Mouse (Mus musculus): ENCODE data around the gene Npepl1. TPM values are rescaled to one million over a fixed set of nuclear protein-coding genes. Genes with fewer than 3 reads are reported as not detected.

Gene Npepl1
- polyA plus RNA-seq, 1 experiment from 2014 or later = 52.6 TPM

DNA sequence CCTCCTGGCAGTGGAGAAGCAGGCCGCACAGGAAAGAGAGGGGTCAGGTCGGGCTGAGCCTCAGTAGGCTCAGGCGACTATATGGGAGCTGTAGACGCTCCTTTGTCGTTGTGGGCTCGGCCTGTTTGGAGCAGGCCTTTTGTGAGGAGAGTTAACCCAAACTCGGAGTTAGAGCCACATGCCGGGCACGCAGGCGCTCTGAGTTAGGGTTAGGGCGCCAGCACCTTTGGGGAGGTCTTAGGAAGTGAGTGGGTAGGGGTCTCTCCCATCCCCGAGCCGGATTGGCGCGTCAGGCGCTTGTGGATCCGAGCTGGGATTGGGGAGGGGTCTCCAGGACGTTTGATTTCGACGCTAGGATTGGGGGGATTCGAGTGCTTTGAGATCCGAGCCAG is 33.7 kb upstream of the Npepl1 start:
- no peaks in the 10 kb centered on the region for H3K9me3 ChIP-seq
- peaks cover 11% of the 10 kb centered on the region for H3K4me1 ChIP-seq (replicated peaks)
- H3K27me3 ChIP-seq (replicated peaks) = no peaks in the 10 kb centered on the region
- no peak for ATAC-seq
- peak overlapping the region; percentile 74 for H3K4me3 ChIP-seq (replicated peaks)
- 0% methylated on average over 22 of the region's 22 CpGs for WGBS
- H3K36me3 ChIP-seq = no peaks in the 10 kb centered on the region
- peak overlapping the region; percentile 82 for H3K9ac ChIP-seq
- H3K4me2 ChIP-seq (replicated peaks) = peak overlapping the region; percentile 87
- peak overlapping the region; percentile 97 for H3K27ac ChIP-seq

DNA sequence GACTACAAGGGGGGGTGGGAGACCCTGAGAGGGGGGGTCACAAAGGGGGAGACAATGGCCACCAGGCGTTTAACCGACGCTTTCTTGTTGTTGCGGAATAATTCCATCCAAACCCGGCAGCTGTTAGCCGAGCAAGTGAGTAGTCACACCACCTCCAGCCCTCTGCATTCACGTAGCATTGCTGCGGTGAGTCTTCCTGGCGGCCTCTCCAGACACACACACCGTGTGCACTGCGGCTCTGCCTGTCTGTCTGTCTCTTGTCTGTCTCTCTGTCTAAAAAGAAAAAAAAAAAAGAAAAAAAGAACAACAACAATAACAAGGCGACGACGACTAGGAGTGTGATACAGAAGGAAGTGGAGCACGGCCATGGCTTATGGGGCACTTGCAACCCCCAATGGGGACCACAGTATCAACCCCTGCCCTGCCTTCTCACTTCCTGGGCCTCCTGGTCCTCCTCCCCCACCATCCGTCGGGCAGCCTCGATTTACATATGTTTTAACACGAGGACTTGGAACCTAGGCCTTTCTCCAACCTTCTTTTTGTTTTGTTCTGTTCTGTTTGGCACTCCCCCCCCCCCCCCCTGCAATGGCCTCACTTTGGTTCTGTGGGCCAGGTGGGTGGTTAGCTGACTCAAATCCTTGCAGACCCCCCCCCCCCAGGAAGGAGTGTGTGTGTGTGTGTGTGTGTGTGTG is 33.0 kb upstream of the Npepl1 start:
- H3K9ac ChIP-seq = peak overlapping the region; percentile 82
- peak overlapping the region; percentile 97 for H3K27ac ChIP-seq
- H3K4me3 ChIP-seq (replicated peaks) = peak overlapping the region; percentile 74
- no peaks in the 10 kb centered on the region for H3K36me3 ChIP-seq
- WGBS = under 1% methylated on average over 19 of the region's 19 CpGs
- ATAC-seq = peak; percentile 23; the same call in 1 of the 2 replicates
- H3K9me3 ChIP-seq = no peaks in the 10 kb centered on the region
- peak overlapping the region; percentile 87 for H3K4me2 ChIP-seq (replicated peaks)
- H3K27me3 ChIP-seq (replicated peaks) = no peaks in the 10 kb centered on the region
- H3K4me1 ChIP-seq (replicated peaks) = peaks cover 14% of the 10 kb centered on the region

- peak overlapping the region; percentile 74 for H3K4me3 ChIP-seq (replicated peaks)
- peak overlapping the region; percentile 40 for H3K9ac ChIP-seq
- H3K36me3 ChIP-seq = no peaks in the 10 kb centered on the region
- ATAC-seq = no peak
- H3K27ac ChIP-seq = peak overlapping the region; percentile 97; the same call in 1 of the 2 replicates
- WGBS = 9% methylated on average over 11 of the region's 11 CpGs
- peaks cover 19% of the 10 kb centered on the region for H3K4me1 ChIP-seq (replicated peaks)
- H3K9me3 ChIP-seq = no peaks in the 10 kb centered on the region
- H3K27me3 ChIP-seq (replicated peaks) = no peaks in the 10 kb centered on the region
- H3K4me2 ChIP-seq (replicated peaks) = peak overlapping the region; percentile 87
These were observed 32.3 kb upstream of the Npepl1 start for GRCm38 (mm10) chr2:174077776-174078338.

DNA sequence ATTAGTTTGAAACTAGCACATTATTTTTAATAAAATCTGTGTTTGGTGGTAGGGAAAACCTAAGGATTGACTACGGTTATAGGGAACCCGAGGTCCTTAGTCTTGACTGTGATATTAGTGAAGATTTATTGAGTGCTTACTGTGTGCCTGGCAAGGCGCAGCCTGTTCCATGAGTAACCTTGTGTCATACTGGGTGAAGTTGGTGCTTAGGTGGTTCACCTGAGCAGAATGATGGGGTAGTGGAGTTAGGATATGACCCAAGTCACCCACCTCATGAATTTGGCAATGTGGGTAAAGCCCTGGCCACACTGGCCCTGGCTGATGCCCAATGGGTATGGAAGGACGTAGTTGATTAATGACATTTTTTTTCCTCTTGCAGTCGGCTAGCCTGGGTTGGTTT is 28.3 kb upstream of the Npepl1 start:
- Histone ChIP-seq H3K4me1 (replicated peaks) (peaks cover 13% of the 10 kb centered on the region), H3K36me3 (no peaks in the 10 kb centered on the region), H3K4me2 (replicated peaks) (no peak overlapping the region), H3K9me3 (no peaks in the 10 kb centered on the region), H3K27ac (0 out of 2 replicates have a peak overlapping the region, but pooled peaks have one; percentile 44), H3K9ac (no peak overlapping the region), H3K4me3 (replicated peaks) (no peak overlapping the region), H3K27me3 (replicated peaks) (no peaks in the 10 kb centered on the region)
- ATAC-seq = no peak
- 62% methylated on average over 5 of the region's 5 CpGs for WGBS

DNA sequence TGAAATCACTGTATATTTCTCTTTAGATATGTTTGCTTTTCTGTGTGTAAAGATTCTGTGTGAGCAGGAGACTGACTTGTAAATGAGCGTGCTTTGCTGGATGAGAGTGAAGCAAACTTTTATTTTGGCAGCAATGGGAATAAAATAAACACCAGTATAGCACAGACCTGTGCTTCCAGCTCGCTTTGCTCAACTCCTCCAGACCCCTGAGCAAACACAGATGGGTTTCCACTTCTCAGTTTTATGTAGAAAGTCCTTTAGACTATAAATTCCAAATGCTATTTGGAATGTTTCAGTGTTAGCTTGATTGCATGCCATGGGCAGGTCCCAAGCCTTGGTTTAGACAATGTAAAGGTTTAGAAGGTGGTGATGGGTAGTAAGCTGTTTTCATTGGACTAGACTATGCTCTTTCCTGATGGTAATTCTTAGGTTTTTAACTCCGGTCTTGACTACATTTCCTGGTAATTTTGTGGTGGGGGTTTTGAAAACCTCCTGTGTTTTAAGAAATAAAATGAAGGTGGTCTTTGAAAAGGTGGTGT is 27.7 kb upstream of the Npepl1 start:
- WGBS = 46% methylated on average over 3 of the region's 3 CpGs
- Histone ChIP-seq H3K4me3 (replicated peaks) (no peak overlapping the region), H3K27me3 (replicated peaks) (no peaks in the 10 kb centered on the region), H3K9ac (no peak overlapping the region), H3K27ac (no peak overlapping the region), H3K36me3 (no peaks in the 10 kb centered on the region), H3K9me3 (no peaks in the 10 kb centered on the region), H3K4me2 (replicated peaks) (no peak overlapping the region), H3K4me1 (replicated peaks) (peaks cover 13% of the 10 kb centered on the region)
- no peak for ATAC-seq

DNA sequence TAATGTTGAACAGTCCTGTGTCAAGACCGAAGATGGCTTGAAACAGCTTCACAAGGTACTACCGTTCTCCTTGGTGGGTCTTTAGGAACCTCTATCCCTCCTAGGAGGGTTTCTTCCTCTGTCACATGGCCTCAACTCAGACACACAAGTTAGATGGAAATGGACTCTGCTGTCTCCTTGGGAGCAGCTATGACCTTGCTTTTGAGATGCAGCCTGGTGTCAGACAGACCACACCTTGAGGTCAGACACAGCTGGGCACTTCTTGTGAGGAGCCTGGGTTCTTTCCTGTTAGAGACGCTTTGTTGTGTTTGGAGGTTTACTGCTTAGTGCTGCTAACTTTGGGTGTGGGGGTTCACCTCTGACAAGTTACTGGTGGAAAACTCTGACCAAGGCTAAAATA is 15.1 kb upstream of the Npepl1 start:
- Histone ChIP-seq H3K9ac (no peak overlapping the region), H3K27ac (no peak overlapping the region), H3K4me3 (replicated peaks) (no peak overlapping the region), H3K4me2 (replicated peaks) (no peak overlapping the region), H3K9me3 (no peaks in the 10 kb centered on the region), H3K36me3 (peaks cover 8% of the 10 kb centered on the region; the same call in 1 of the 2 replicates), H3K4me1 (replicated peaks) (no peaks in the 10 kb centered on the region), H3K27me3 (replicated peaks) (no peaks in the 10 kb centered on the region)
- 91% methylated on average over 3 of the region's 3 CpGs for WGBS
- ATAC-seq = no peak

DNA sequence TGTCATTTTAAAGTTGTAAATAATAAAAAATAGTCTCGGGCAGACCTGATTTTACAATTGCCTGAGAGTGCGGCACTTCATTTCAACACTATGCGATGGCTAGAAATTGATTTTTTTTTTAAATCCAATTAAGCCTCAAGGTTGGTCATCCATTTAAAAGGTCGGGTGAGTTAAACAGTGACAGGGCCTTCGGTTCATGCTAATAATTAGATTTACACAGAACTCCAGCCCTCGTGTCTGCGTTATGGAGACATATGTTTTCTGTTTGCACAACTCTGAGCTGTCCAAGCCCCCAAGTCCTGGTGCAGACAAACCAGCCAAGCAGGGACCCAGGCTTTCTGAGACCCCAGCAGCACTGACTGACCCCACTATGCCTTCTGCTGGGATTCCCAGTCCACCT is 7.8 kb upstream of the Npepl1 start:
- Histone ChIP-seq H3K4me2 (replicated peaks) (no peak overlapping the region), H3K9me3 (no peaks in the 10 kb centered on the region), H3K4me3 (replicated peaks) (no peak overlapping the region), H3K27me3 (replicated peaks) (no peaks in the 10 kb centered on the region), H3K27ac (no peak overlapping the region), H3K36me3 (no peaks in the 10 kb centered on the region), H3K9ac (no peak overlapping the region), H3K4me1 (replicated peaks) (no peaks in the 10 kb centered on the region)
- WGBS = 60% methylated on average over 7 of the region's 7 CpGs
- ATAC-seq = peak; percentile 18; the same call in 1 of the 2 replicates

DNA sequence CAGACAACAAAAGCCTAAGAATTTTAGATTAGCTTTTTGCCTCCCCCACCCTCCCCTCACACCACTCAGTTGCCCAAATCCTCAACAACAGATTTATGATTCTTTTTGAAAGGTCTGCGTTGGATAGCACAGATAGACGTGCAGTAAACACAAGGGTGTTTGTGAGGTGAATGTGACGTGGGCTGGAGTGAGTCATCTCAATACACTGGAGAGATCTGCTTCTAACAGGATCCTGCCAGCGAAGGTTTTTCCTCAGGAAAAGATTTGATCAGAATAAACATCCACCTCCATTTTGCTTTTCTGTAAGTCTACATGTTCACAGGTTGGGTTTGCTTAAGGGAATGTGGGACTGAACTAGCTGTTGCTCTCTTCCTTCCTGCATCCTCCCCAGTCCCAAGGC is 6.6 kb upstream of the Npepl1 start:
- no peak for ATAC-seq
- Histone ChIP-seq H3K4me1 (replicated peaks) (no peaks in the 10 kb centered on the region), H3K9me3 (no peaks in the 10 kb centered on the region), H3K27ac (no peak overlapping the region), H3K36me3 (no peaks in the 10 kb centered on the region), H3K4me3 (replicated peaks) (no peak overlapping the region), H3K27me3 (replicated peaks) (no peaks in the 10 kb centered on the region), H3K9ac (no peak overlapping the region), H3K4me2 (replicated peaks) (no peak overlapping the region)
- 81% methylated on average over 4 of the region's 4 CpGs for WGBS

- H3K4me3 ChIP-seq (replicated peaks) = no peak overlapping the region
- H3K27me3 ChIP-seq (replicated peaks) = no peaks in the 10 kb centered on the region
- H3K9me3 ChIP-seq = no peaks in the 10 kb centered on the region
- peaks cover 11% of the 10 kb centered on the region for H3K4me1 ChIP-seq (replicated peaks)
- no peak overlapping the region for H3K9ac ChIP-seq
- 60% methylated on average over 3 of the region's 3 CpGs for WGBS
- ATAC-seq = no peak
- no peaks in the 10 kb centered on the region for H3K36me3 ChIP-seq
- no peak overlapping the region for H3K4me2 ChIP-seq (replicated peaks)
- H3K27ac ChIP-seq = no peak overlapping the region
These were observed 2.8 kb upstream of the Npepl1 start for GRCm38 (mm10) chr2:174107375-174107774.

DNA sequence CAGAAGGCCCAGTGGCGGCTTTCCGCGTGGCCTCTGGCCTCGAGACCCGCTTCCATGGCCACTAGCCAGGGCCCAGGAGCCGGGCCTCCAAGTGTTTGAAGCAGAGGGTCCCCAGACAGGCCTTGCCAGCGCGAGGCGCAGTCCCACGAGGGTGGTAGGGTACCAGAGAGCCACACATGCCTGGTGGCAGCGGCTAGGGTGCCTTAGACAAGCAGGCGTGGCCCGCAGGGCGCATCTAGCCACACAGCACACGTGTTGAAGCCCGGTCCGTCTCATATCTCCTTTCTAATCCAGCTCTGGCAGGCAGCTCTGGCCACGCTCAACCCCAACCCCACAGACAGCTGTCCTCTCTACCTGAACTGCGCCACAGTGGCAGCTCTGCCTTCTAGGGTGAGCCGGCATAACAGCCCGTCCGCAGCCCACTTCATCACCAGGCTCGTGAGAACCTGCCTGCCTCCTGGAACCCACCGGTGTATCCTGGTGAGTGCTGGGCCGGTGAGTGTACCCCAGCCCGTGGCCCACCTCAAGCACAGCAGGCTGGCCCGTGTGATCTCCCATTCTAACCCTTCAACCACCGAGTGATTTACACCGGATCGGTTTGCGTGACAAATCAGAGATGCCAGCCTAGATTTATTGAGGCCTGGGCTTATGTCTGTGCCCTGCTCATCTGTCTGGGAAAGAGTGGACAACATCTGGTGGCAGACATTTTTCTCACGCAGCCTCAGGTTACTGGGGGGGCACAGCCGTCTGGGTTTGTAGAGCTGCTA is 817 bp downstream of the Npepl1 start:
- Histone ChIP-seq H3K4me2 (replicated peaks) (peak overlapping the region; percentile 84), H3K27ac (peak overlapping the region; percentile 30), H3K9ac (peak overlapping the region; percentile 67), H3K36me3 (0 out of 2 replicates have a peak, but pooled peaks cover 5% of the 10 kb centered on the region), H3K27me3 (replicated peaks) (no peaks in the 10 kb centered on the region), H3K4me1 (replicated peaks) (peaks cover 11% of the 10 kb centered on the region), H3K4me3 (replicated peaks) (peak overlapping the region; percentile 62), H3K9me3 (no peaks in the 10 kb centered on the region)
- ATAC-seq = peak; percentile 65
- 49% methylated on average over 33 of the region's 33 CpGs for WGBS

- no peak overlapping the region for H3K4me2 ChIP-seq (replicated peaks)
- no peak overlapping the region for H3K27ac ChIP-seq
- no peak overlapping the region for H3K9ac ChIP-seq
- H3K36me3 ChIP-seq = peaks cover 12% of the 10 kb centered on the region; the same call in 1 of the 2 replicates
- peaks cover 11% of the 10 kb centered on the region for H3K4me1 ChIP-seq (replicated peaks)
- H3K4me3 ChIP-seq (replicated peaks) = no peak overlapping the region
- H3K27me3 ChIP-seq (replicated peaks) = no peaks in the 10 kb centered on the region
- 81% methylated on average over 18 of the region's 18 CpGs for WGBS
- ATAC-seq = no peak
- no peaks in the 10 kb centered on the region for H3K9me3 ChIP-seq
These were observed 2.8 kb downstream of the Npepl1 start for GRCm38 (mm10) chr2:174112931-174113330.

DNA sequence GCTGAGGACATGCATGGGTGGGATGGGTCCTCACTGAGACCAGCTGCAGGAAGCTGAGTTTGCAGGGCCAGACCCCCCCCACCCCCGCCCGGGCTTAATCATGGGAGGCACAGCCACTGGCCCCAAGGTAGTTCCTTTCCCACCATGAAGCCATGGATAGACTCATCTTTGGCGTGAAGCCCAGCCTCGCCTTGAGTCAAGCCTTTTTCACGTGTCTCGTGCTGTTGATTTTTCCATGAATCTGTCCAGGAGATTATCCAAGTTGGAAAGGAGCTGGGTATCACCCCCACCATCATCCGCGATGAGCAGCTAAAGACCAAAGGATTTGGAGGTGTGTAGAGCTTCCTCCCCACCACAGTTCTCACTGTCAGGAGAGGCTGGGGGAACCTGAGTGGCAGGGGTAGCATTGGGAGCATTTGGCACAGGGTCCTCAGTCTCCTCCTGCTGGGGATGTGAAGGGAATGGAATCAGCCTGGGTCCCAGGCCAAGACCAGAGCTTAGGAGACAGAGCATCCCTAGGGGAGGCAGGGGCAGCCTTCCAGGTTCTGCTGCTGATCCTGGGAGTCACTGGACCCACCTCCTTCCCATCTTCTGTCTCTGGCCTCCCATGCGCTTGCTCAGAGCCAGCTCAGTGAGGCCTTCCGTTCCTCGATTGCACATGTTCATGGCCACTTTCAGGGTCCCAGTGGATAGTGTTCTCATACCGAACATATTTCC is 4.2 kb downstream of the Npepl1 start:
- H3K4me1 ChIP-seq (replicated peaks) = peaks cover 11% of the 10 kb centered on the region
- H3K9me3 ChIP-seq = no peaks in the 10 kb centered on the region
- no peak overlapping the region for H3K4me3 ChIP-seq (replicated peaks)
- peaks cover 12% of the 10 kb centered on the region; the same call in 1 of the 2 replicates for H3K36me3 ChIP-seq
- H3K27ac ChIP-seq = no peak overlapping the region
- H3K27me3 ChIP-seq (replicated peaks) = no peaks in the 10 kb centered on the region
- no peak for ATAC-seq
- 85% methylated on average over 12 of the region's 12 CpGs for WGBS
- H3K4me2 ChIP-seq (replicated peaks) = no peak overlapping the region
- no peak overlapping the region for H3K9ac ChIP-seq

All from intestine, embryonic 15.5 days (tissue).